Mouse (Mus musculus): ENCODE measurements at regions not wholly inside any gene's neighbourhood (a gene's known extent, or its start where the extent isn't known, plus 50 kb on each side); places are given as distances from the start of the nearest gene placed in this dataset.

- Histone ChIP-seq H3K9ac (ENCODE audit: low read length) (no peak overlapping the region), H3K27me3 (ENCODE audit: control insufficient read depth, insufficient read depth, low read length) (no peaks in the 10 kb centered on the region), H3K36me3 (ENCODE audit: control insufficient read depth, insufficient read depth, low read length) (no peaks in the 10 kb centered on the region), H3K4me2 (ENCODE audit: low read depth, severe bottlenecking) (no peak overlapping the region), H3K4me1 (ENCODE audit: control insufficient read depth, insufficient read depth, low read length) (no peaks in the 10 kb centered on the region), H3K27ac (replicated peaks; ENCODE audit: low read depth, low read length) (no peak overlapping the region), H3K4me3 (ENCODE audit: low read depth, low read length) (no peak overlapping the region), H3K9me3 (ENCODE audit: control insufficient read depth, low read length) (no peaks in the 10 kb centered on the region)
- DNase-seq (ENCODE audit: low spot score) (no peak), ATAC-seq (ENCODE audit: insufficient number of reproducible peaks, low FRiP score, low TSS enrichment, low read depth) (no peak)
- WGBS, result 64% methylated on average over 4 of the region's 4 CpGs
These were observed 122.2 kb downstream of the Ppp1r3a start for GRCm38 (mm10) chr6:14632837-14633236.

- no peak overlapping the region for H3K27ac ChIP-seq (replicated peaks; ENCODE audit: low read depth, low read length)
- H3K36me3 ChIP-seq (ENCODE audit: control insufficient read depth, insufficient read depth, low read length), result no peaks in the 10 kb centered on the region
- no peak overlapping the region for H3K4me2 ChIP-seq (ENCODE audit: low read depth, severe bottlenecking)
- no peaks in the 10 kb centered on the region for H3K27me3 ChIP-seq (ENCODE audit: control insufficient read depth, insufficient read depth, low read length)
- no peaks in the 10 kb centered on the region for H3K9me3 ChIP-seq (ENCODE audit: control insufficient read depth, low read length)
- ATAC-seq (ENCODE audit: insufficient number of reproducible peaks, low FRiP score, low TSS enrichment, low read depth) (no peak), DNase-seq (ENCODE audit: low spot score) (no peak)
- H3K4me1 ChIP-seq (ENCODE audit: control insufficient read depth, insufficient read depth, low read length), result no peaks in the 10 kb centered on the region
- H3K9ac ChIP-seq (ENCODE audit: low read length), result no peak overlapping the region
- no peak overlapping the region for H3K4me3 ChIP-seq (ENCODE audit: low read depth, low read length)
- 53% methylated on average over 2 of the region's 2 CpGs for WGBS
These were observed 123.2 kb downstream of the Ppp1r3a start for GRCm38 (mm10) chr6:14631719-14632445.

- ATAC-seq (ENCODE audit: insufficient number of reproducible peaks, low FRiP score, low TSS enrichment, low read depth) (peak; percentile 62; the same call in 1 of the 2 replicates), DNase-seq (ENCODE audit: low spot score) (no peak)
- Histone ChIP-seq H3K9ac (ENCODE audit: low read length) (no peak overlapping the region), H3K9me3 (ENCODE audit: control insufficient read depth, low read length) (no peaks in the 10 kb centered on the region), H3K27me3 (ENCODE audit: control insufficient read depth, insufficient read depth, low read length) (no peaks in the 10 kb centered on the region), H3K27ac (replicated peaks; ENCODE audit: low read depth, low read length) (no peak overlapping the region), H3K4me1 (ENCODE audit: control insufficient read depth, insufficient read depth, low read length) (no peaks in the 10 kb centered on the region), H3K4me3 (ENCODE audit: low read depth, low read length) (no peak overlapping the region), H3K36me3 (ENCODE audit: control insufficient read depth, insufficient read depth, low read length) (no peaks in the 10 kb centered on the region), H3K4me2 (ENCODE audit: low read depth, severe bottlenecking) (no peak overlapping the region)
- 61% methylated on average over 3 of the region's 3 CpGs for WGBS
These were observed 138.4 kb downstream of the Ppp1r3a start for GRCm38 (mm10) chr6:14616629-14617028.

GRCm38 (mm10) chr6:14608076-14608475 is 147.0 kb downstream of the Ppp1r3a start:
- Histone ChIP-seq H3K27me3 (ENCODE audit: control insufficient read depth, insufficient read depth, low read length) (no peaks in the 10 kb centered on the region), H3K9me3 (ENCODE audit: control insufficient read depth, low read length) (no peaks in the 10 kb centered on the region), H3K27ac (replicated peaks; ENCODE audit: low read depth, low read length) (no peak overlapping the region), H3K4me1 (ENCODE audit: control insufficient read depth, insufficient read depth, low read length) (no peaks in the 10 kb centered on the region), H3K4me3 (ENCODE audit: low read depth, low read length) (no peak overlapping the region), H3K36me3 (ENCODE audit: control insufficient read depth, insufficient read depth, low read length) (no peaks in the 10 kb centered on the region), H3K4me2 (ENCODE audit: low read depth, severe bottlenecking) (no peak overlapping the region), H3K9ac (ENCODE audit: low read length) (no peak overlapping the region)
- DNase-seq (ENCODE audit: low spot score) (no peak), ATAC-seq (ENCODE audit: insufficient number of reproducible peaks, low FRiP score, low TSS enrichment, low read depth) (no peak)

- WGBS, result 71% methylated on average over 13 of the region's 13 CpGs
- Histone ChIP-seq H3K36me3 (ENCODE audit: control insufficient read depth, insufficient read depth, low read length) (no peaks in the 10 kb centered on the region), H3K4me3 (ENCODE audit: low read depth, low read length) (no peak overlapping the region), H3K4me2 (ENCODE audit: low read depth, severe bottlenecking) (no peak overlapping the region), H3K9me3 (ENCODE audit: control insufficient read depth, low read length) (no peaks in the 10 kb centered on the region), H3K27me3 (ENCODE audit: control insufficient read depth, insufficient read depth, low read length) (no peaks in the 10 kb centered on the region), H3K27ac (replicated peaks; ENCODE audit: low read depth, low read length) (no peak overlapping the region), H3K9ac (ENCODE audit: low read length) (no peak overlapping the region), H3K4me1 (ENCODE audit: control insufficient read depth, insufficient read depth, low read length) (0 out of 2 replicates have a peak, but pooled peaks cover 4% of the 10 kb centered on the region)
- no peak for ATAC-seq (ENCODE audit: insufficient number of reproducible peaks, low FRiP score, low TSS enrichment, low read depth)
- peak; percentile 23 for DNase-seq (ENCODE audit: low spot score)
These were observed 154.4 kb downstream of the Ppp1r3a start for GRCm38 (mm10) chr6:14600543-14601249.

- Histone ChIP-seq H3K27me3 (ENCODE audit: control insufficient read depth, insufficient read depth, low read length) (no peaks in the 10 kb centered on the region), H3K9me3 (ENCODE audit: control insufficient read depth, low read length) (no peaks in the 10 kb centered on the region), H3K27ac (replicated peaks; ENCODE audit: low read depth, low read length) (no peak overlapping the region), H3K9ac (ENCODE audit: low read length) (no peak overlapping the region), H3K4me3 (ENCODE audit: low read depth, low read length) (no peak overlapping the region), H3K4me1 (ENCODE audit: control insufficient read depth, insufficient read depth, low read length) (0 out of 2 replicates have a peak, but pooled peaks cover 4% of the 10 kb centered on the region), H3K36me3 (ENCODE audit: control insufficient read depth, insufficient read depth, low read length) (no peaks in the 10 kb centered on the region), H3K4me2 (ENCODE audit: low read depth, severe bottlenecking) (no peak overlapping the region)
- ATAC-seq (ENCODE audit: insufficient number of reproducible peaks, low FRiP score, low TSS enrichment, low read depth) (no peak), DNase-seq (ENCODE audit: low spot score) (no peak)
- 81% methylated on average over 4 of the region's 4 CpGs for WGBS
These were observed 158.1 kb downstream of the Ppp1r3a start for GRCm38 (mm10) chr6:14596880-14597466.

GRCm38 (mm10) chr6:14585827-14586226 is 169.2 kb downstream of the Ppp1r3a start:
- Histone ChIP-seq H3K27ac (replicated peaks; ENCODE audit: low read depth, low read length) (no peak overlapping the region), H3K4me1 (ENCODE audit: control insufficient read depth, insufficient read depth, low read length) (no peaks in the 10 kb centered on the region)
- DNase-seq (ENCODE audit: low spot score), result no peak

GRCm38 (mm10) chr6:14583829-14584228 is 171.2 kb downstream of the Ppp1r3a start:
- Histone ChIP-seq H3K36me3 (ENCODE audit: control insufficient read depth, insufficient read depth, low read length) (no peaks in the 10 kb centered on the region), H3K9me3 (ENCODE audit: control insufficient read depth, low read length) (no peaks in the 10 kb centered on the region), H3K9ac (ENCODE audit: low read length) (no peak overlapping the region), H3K4me3 (ENCODE audit: low read depth, low read length) (no peak overlapping the region), H3K27ac (replicated peaks; ENCODE audit: low read depth, low read length) (no peak overlapping the region), H3K27me3 (ENCODE audit: control insufficient read depth, insufficient read depth, low read length) (no peaks in the 10 kb centered on the region), H3K4me2 (ENCODE audit: low read depth, severe bottlenecking) (no peak overlapping the region), H3K4me1 (ENCODE audit: control insufficient read depth, insufficient read depth, low read length) (no peaks in the 10 kb centered on the region)
- ATAC-seq (ENCODE audit: insufficient number of reproducible peaks, low FRiP score, low TSS enrichment, low read depth) (no peak), DNase-seq (ENCODE audit: low spot score) (no peak)
- 69% methylated on average over 1 of the region's 1 CpGs for WGBS

More at GRCm38 (mm10) chr6:14585827-14586226, 169.2 kb downstream of the Ppp1r3a start:
- 35% methylated on average over 1 of the region's 1 CpGs for WGBS
- no peaks in the 10 kb centered on the region for H3K9me3 ChIP-seq (ENCODE audit: control insufficient read depth, low read length)
- H3K4me2 ChIP-seq (ENCODE audit: low read depth, severe bottlenecking), result no peak overlapping the region
- no peaks in the 10 kb centered on the region for H3K27me3 ChIP-seq (ENCODE audit: control insufficient read depth, insufficient read depth, low read length)
- no peak overlapping the region for H3K9ac ChIP-seq (ENCODE audit: low read length)
- H3K36me3 ChIP-seq (ENCODE audit: control insufficient read depth, insufficient read depth, low read length), result no peaks in the 10 kb centered on the region
- no peak overlapping the region for H3K4me3 ChIP-seq (ENCODE audit: low read depth, low read length)
- peak; percentile 54; the same call in 1 of the 2 replicates for ATAC-seq (ENCODE audit: insufficient number of reproducible peaks, low FRiP score, low TSS enrichment, low read depth)
